Mouse (Mus musculus): ENCODE measurements around the gene Fam81a.

Gene Fam81a

GRCm38 (mm10) chr9:70049416-70049783, 93.0 kb downstream of the Fam81a start:
- DNase-seq, result no peak

- DNase-seq, result no peak
Measured at GRCm38 (mm10) chr9:70048751-70049415, 93.5 kb downstream of the Fam81a start.

- DNase-seq, result no peak
Measured at GRCm38 (mm10) chr9:70048280-70048679, 94.1 kb downstream of the Fam81a start.

- no peak for DNase-seq
Measured at GRCm38 (mm10) chr9:70047839-70048238, 94.5 kb downstream of the Fam81a start.

- no peak for DNase-seq
Measured at GRCm38 (mm10) chr9:70046255-70046654, 96.1 kb downstream of the Fam81a start.

- DNase-seq, result no peak
Measured at GRCm38 (mm10) chr9:70044865-70045264, 97.5 kb downstream of the Fam81a start.

- no peak for DNase-seq
Measured at GRCm38 (mm10) chr9:70042935-70043334, 99.4 kb downstream of the Fam81a start.

GRCm38 (mm10) chr9:70042137-70042536, 100.2 kb downstream of the Fam81a start:
- DNase-seq, result no peak

GRCm38 (mm10) chr9:70040570-70040969, 101.8 kb downstream of the Fam81a start:
- no peak for DNase-seq

GRCm38 (mm10) chr9:70039597-70040385, 102.6 kb downstream of the Fam81a start:
- DNase-seq, result no peak
